Mouse (Mus musculus) stomach, embryonic 14.5 days (tissue): ENCODE results near the gene Rin2. TPM values are rescaled to one million over a fixed set of nuclear protein-coding genes. Genes with fewer than 3 reads are reported as not detected.

Experiments used
- ATAC-seq: fragments of 200-750 bp; cut with Nextera tagmentation; 2 replicates; pipeline ENCODE4 v1.8.0; 2017; ENCODE audit warnings: low read depth, moderate TSS enrichment; ENCODE audit not compliant: insufficient number of reproducible peaks, insufficient read depth, low FRiP score
- H3K27ac ChIP-seq: fragments of 300-500 bp; sonication (generic); 2 replicates; pipeline ENCODE4 v1.5.1; 2014; ENCODE audit warnings: mild to moderate bottlenecking, low read length, moderate library complexity, mixed read lengths
- H3K27me3 ChIP-seq: fragments of 300-500 bp; sonication (generic); 2 replicates; pipeline ENCODE4 v1.6.1; 2014; ENCODE audit warnings: low read length, control low read depth, mixed read lengths; ENCODE audit not compliant: control insufficient read depth, insufficient read depth
- H3K36me3 ChIP-seq: fragments of 300-500 bp; sonication (generic); 2 replicates; pipeline ENCODE4 v1.6.1; 2014; ENCODE audit warnings: mild to moderate bottlenecking, control low read depth, low read length, moderate library complexity, mixed read lengths; ENCODE audit not compliant: control insufficient read depth, insufficient read depth
- H3K4me1 ChIP-seq: fragments of 300-500 bp; sonication (generic); 2 replicates; pipeline ENCODE4 v1.6.1; 2014; ENCODE audit warnings: low read length, control low read depth, mixed read lengths; ENCODE audit not compliant: control insufficient read depth, insufficient read depth
- H3K4me2 ChIP-seq: fragments of 300-500 bp; sonication (generic); replicated peaks from 2 replicates; pipeline ENCODE4 v1.6.1; 2014; ENCODE audit warnings: low read depth, low read length, control low read depth
- H3K4me3 ChIP-seq: fragments of 300-500 bp; sonication (generic); 2 replicates; pipeline ENCODE4 v1.5.1; 2014; ENCODE audit warnings: low read depth, low read length, control low read depth
- H3K9ac ChIP-seq: fragments of 300-500 bp; sonication (generic); replicated peaks from 2 replicates; pipeline ENCODE4 v1.6.1; 2014; ENCODE audit warnings: low read depth, mild to moderate bottlenecking, control low read depth, low read length, moderate library complexity, mixed read lengths
- H3K9me3 ChIP-seq: fragments of 300-500 bp; sonication (generic); 2 replicates; pipeline ENCODE4 v1.6.1; 2016; ENCODE audit warnings: low read depth, low read length, control low read depth; ENCODE audit not compliant: control insufficient read depth
- WGBS: fragments of 180-500 bp; shearing (Covaris S2); extraction: QIAGEN DNeasy Blood & Tissue Kit; methylation state at CpG from one replicate; pipeline ENCODE4 v1.1.7; 2014; 5-methylcytosine and 5-hydroxymethylcytosine counted together
- polyA plus RNA-seq: library from polyadenylated mRNA; unstranded; fragments of >200 nt; fragmentation: Nextera tagmentation; extraction: Ambion mirVana; gene quantifications from 2 replicates; pipeline ENCODE4 v1.2.1, GENCODE M21; 2014

The Rin2 gene
- polyA plus RNA-seq, 1 experiment from 2014 or later = 38.0 TPM

GRCm38 (mm10) chr2:145850779-145851178 is 175.8 kb downstream of the Rin2 start:
- Histone ChIP-seq H3K4me2 (no peak overlapping the region), H3K27me3 (no peaks in the 10 kb centered on the region), H3K4me1 (peaks cover 14% of the 10 kb centered on the region), H3K27ac (no peak overlapping the region), H3K9ac (no peak overlapping the region), H3K36me3 (peaks cover 3% of the 10 kb centered on the region; the same call in 1 of the 2 replicates), H3K4me3 (no peak overlapping the region), H3K9me3 (no peaks in the 10 kb centered on the region)
- WGBS = 35% methylated on average over 4 of the region's 4 CpGs
- no peak for ATAC-seq

GRCm38 (mm10) chr2:145855831-145856230 is 180.8 kb downstream of the Rin2 start:
- Histone ChIP-seq H3K27ac (peak overlapping the region; percentile 52), H3K27me3 (no peaks in the 10 kb centered on the region), H3K9me3 (no peaks in the 10 kb centered on the region), H3K4me3 (no peak overlapping the region), H3K4me2 (no peak overlapping the region), H3K4me1 (peaks cover 30% of the 10 kb centered on the region), H3K36me3 (no peaks in the 10 kb centered on the region; the same call in 1 of the 2 replicates), H3K9ac (no peak overlapping the region)
- WGBS = 66% methylated on average over 9 of the region's 9 CpGs
- no peak for ATAC-seq

- Histone ChIP-seq H3K9me3 (no peaks in the 10 kb centered on the region), H3K9ac (no peak overlapping the region), H3K4me2 (no peak overlapping the region), H3K4me1 (peaks cover 21% of the 10 kb centered on the region), H3K27me3 (no peaks in the 10 kb centered on the region), H3K4me3 (no peak overlapping the region), H3K27ac (no peak overlapping the region), H3K36me3 (no peaks in the 10 kb centered on the region; the same call in 1 of the 2 replicates)
- no peak for ATAC-seq
- 66% methylated on average over 8 of the region's 8 CpGs for WGBS
Observed at GRCm38 (mm10) chr2:145857864-145858263, 182.8 kb downstream of the Rin2 start.

GRCm38 (mm10) chr2:145859442-145859931 is 184.5 kb downstream of the Rin2 start:
- Histone ChIP-seq H3K9ac (peak overlapping the region; percentile 10; the same call in 1 of the 2 replicates), H3K4me3 (no peak overlapping the region; the same call in 1 of the 2 replicates), H3K27ac (peak overlapping the region; percentile 97), H3K36me3 (no peaks in the 10 kb centered on the region; the same call in 1 of the 2 replicates), H3K27me3 (no peaks in the 10 kb centered on the region), H3K4me2 (peak overlapping the region; percentile 74), H3K4me1 (peaks cover 28% of the 10 kb centered on the region), H3K9me3 (no peaks in the 10 kb centered on the region)
- ATAC-seq = peak; percentile 48
- 20% methylated on average over 7 of the region's 7 CpGs for WGBS

- Histone ChIP-seq H3K27me3 (no peaks in the 10 kb centered on the region), H3K9me3 (no peaks in the 10 kb centered on the region), H3K36me3 (no peaks in the 10 kb centered on the region; the same call in 1 of the 2 replicates), H3K9ac (peak overlapping the region; percentile 53), H3K4me2 (peak overlapping the region; percentile 74), H3K4me1 (peaks cover 28% of the 10 kb centered on the region), H3K27ac (peak overlapping the region; percentile 97), H3K4me3 (peak overlapping the region; percentile 39)
- 3% methylated on average over 40 of the region's 40 CpGs for WGBS
- peak; percentile 74 for ATAC-seq
Observed at GRCm38 (mm10) chr2:145859932-145860801, 185.2 kb downstream of the Rin2 start.

- WGBS = 49% methylated on average over 8 of the region's 8 CpGs
Observed at GRCm38 (mm10) chr2:145861193-145862123, 186.4 kb downstream of the Rin2 start.

GRCm38 (mm10) chr2:145862206-145862817 is 187.3 kb downstream of the Rin2 start:
- Histone ChIP-seq H3K9me3 (no peaks in the 10 kb centered on the region), H3K4me3 (peak overlapping the region; percentile 39), H3K9ac (peak overlapping the region; percentile 33), H3K36me3 (0 out of 2 replicates have a peak, but pooled peaks cover 3% of the 10 kb centered on the region), H3K4me2 (peak overlapping the region; percentile 74), H3K27me3 (no peaks in the 10 kb centered on the region), H3K27ac (peak overlapping the region; percentile 97), H3K4me1 (peaks cover 19% of the 10 kb centered on the region; the same call in 1 of the 2 replicates)
- no peak; the same call in 1 of the 2 replicates for ATAC-seq
- 35% methylated on average over 10 of the region's 10 CpGs for WGBS

More at GRCm38 (mm10) chr2:145861193-145862123, 186.4 kb downstream of the Rin2 start:
- peak overlapping the region; percentile 53 for H3K9ac ChIP-seq
- H3K9me3 ChIP-seq = no peaks in the 10 kb centered on the region
- no peaks in the 10 kb centered on the region for H3K27me3 ChIP-seq
- no peak for ATAC-seq
- H3K36me3 ChIP-seq = no peaks in the 10 kb centered on the region
- peak overlapping the region; percentile 97 for H3K27ac ChIP-seq
- H3K4me1 ChIP-seq = peaks cover 24% of the 10 kb centered on the region
- H3K4me3 ChIP-seq = peak overlapping the region; percentile 39
- H3K4me2 ChIP-seq = peak overlapping the region; percentile 74
